Mouse (Mus musculus) ovary, postnatal 36 days (tissue): ENCODE results near the gene Hoxd10.

ENCODE experiments used
- DNase-seq: peaks from one replicate; pipeline ENCODE4 v3.0.0; 2022; ENCODE audit warnings: low spot score, mixed read lengths

The Hoxd10 gene

GRCm38 (mm10) chr2:74680561-74681398, 10.9 kb upstream of the Hoxd10 start:
- DNase-seq = no peak

DNA sequence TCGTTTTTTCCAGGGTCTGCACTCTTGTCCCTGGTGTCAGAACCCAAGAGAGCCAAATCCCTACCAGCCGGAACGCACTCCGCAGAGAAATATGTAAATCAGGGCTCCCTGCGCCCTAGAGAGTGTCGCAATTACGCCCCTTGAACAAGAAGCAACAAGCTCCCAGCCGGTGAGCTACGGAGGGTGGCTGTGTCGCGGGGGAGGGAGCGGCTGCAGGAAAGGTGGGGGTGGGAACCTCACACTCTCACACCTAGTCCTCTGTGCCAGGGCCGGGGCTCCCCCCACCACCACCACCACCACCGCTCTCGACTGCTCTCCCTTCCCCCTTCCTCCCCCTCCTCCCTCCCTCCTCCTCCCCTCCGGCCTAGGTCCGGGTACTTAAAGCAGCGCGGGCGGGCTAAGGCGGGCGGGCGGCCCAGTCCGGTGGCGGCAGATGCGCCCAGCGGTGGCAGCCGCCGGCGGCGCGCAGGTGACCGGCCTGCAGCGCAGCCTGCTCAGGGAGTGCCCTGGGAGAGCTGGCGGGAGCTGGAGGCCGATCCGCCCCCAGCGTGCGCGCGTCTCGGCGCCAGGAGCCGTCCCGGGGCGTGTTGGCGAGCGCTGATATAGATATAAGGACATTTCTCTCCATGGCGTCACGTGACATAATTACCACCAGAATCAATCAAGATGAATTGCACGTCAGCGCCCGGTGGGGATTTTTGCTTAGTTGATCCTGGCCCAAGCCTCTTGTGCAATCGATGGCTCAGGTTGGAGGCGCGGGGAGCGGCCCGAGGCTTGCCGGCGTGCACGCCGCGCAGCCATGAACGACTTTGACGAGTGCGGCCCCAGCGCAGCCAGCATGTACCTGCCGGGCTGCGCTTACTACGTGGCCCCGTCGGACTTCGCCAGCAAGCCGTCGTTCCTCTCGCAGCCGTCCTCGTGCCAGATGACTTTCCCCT, 9.9 kb upstream of the Hoxd10 start:
- DNase-seq = no peak

- no peak for DNase-seq
These were observed 8.9 kb upstream of the Hoxd10 start for GRCm38 (mm10) chr2:74682796-74683195.

DNA sequence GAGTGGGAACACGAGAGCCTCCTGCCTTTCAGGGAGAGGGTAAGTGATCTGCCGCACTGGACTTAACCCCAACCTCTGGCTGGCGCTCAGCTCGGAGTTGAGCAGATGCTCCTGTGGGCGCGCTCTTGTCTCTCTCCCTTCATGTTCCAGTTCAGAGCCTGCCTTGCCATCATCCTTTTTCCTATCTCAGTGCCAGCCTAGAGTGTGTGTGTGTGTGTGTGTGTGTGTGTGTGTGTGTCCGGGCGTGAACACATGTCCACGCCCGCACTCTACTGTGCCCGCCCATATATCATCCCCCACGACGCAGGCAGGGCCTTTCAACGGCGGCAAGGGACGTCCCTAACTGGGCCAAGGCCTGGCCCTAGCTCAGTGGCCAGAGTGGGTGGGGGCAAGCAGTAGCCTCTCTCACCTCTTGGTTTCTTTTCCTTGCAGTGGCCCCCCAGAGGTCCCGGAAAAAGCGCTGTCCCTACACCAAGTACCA, 8.2 kb upstream of the Hoxd10 start:
- DNase-seq = no peak

GRCm38 (mm10) chr2:74684106-74684505, 7.6 kb upstream of the Hoxd10 start:
- DNase-seq = no peak

GRCm38 (mm10) chr2:74685059-74685603, 6.6 kb upstream of the Hoxd10 start:
- no peak for DNase-seq

DNA sequence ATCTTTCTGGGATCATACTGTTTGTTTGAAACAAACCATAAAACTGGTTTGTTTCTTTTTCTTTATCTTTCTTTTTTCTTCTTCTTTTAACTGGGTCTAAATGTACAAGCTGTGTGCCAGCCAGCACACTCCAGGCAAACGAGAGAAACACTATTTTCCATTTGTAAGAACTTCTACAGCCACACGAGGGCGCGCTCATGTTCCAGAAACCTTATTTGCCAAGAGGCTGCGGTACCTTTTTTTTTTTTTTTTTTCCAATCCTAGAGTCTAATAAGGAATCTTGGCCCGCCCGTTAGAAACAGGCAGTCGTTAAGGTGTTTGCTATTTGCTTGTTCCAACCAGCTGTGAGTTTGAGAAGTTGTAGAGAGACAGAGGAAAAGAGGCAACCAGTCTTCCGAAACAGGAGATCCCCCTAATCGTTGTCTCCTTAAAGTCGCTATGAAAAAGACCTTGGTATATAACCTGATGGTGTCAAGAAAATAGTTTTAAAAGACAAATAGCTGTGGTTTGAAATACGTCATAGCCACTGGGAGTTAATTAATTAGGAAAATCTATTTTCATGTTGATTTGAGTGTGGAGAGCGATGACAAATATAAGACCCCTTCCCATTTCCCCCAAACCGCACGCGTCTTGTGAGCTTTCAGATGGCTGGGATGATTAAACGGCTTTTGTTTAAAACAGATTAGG, 5.3 kb upstream of the Hoxd10 start:
- DNase-seq = peak; percentile 65

- DNase-seq = no peak
These were observed 4.6 kb upstream of the Hoxd10 start for GRCm38 (mm10) chr2:74686988-74687697.

GRCm38 (mm10) chr2:74687698-74688555, 3.8 kb upstream of the Hoxd10 start:
- DNase-seq = no peak

GRCm38 (mm10) chr2:74688795-74689573, 2.7 kb upstream of the Hoxd10 start:
- DNase-seq = no peak

- DNase-seq = no peak
These were observed 2.0 kb upstream of the Hoxd10 start for GRCm38 (mm10) chr2:74689574-74690337.

- DNase-seq = no peak
These were observed 1.4 kb upstream of the Hoxd10 start for GRCm38 (mm10) chr2:74690338-74690716.

- no peak for DNase-seq
These were observed 477 bp downstream of the Hoxd10 start for GRCm38 (mm10) chr2:74691995-74692807.

DNA sequence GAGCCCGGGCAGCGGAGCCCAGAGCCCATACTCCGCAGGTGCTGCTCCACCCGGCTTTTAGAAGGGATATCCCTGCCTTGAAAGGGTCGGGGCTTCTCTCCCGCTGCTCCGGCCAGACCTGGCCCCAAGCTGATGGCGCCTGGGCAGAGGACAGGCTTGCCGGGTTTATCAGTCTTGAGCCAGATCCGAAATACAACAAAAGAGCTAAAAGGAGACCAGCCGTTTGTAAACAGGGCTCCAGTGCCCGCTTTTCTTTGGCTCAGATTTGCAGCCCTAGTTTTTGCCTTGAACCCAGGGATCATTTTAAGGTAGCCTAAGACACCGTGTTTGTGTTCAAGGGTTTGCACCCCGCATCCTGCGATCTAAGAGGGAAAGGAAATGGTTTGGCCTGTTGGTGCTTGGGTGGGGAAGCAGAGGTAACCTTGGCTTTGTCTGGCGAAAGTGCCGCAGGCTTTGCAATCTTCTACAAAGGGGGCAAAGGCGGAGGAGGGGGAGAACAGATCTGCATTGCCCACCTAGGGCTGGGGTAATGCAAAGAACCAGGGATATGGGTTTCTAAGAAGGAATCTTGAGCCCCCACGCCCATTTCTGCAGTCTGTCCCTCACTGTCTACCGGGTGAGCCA, 1.2 kb downstream of the Hoxd10 start:
- DNase-seq = no peak

DNA sequence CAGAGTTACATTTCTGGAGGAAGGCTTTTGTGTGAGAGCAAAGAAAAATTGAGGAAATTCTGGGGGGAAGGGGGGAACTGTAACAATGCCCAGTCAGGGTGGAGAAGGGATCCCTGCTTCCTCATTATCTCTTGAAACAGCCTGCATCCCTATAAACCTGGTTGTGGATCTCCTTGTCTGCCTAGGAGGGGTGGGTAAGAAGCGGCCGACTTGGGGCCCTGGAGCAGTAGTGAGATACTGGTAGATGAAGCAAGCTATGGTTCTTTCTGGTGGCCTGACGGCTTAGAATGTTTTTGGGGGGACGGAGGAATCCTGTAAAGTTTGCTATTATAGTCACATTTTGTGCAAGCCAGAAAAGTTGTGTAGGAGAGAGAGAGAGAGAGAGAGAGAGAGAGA, 1.7 kb downstream of the Hoxd10 start:
- DNase-seq = no peak

GRCm38 (mm10) chr2:74694066-74694465, 2.3 kb downstream of the Hoxd10 start:
- no peak for DNase-seq

- DNase-seq = no peak
These were observed 3.7 kb downstream of the Hoxd10 start for GRCm38 (mm10) chr2:74695383-74695782.
